Mouse (Mus musculus) testis, postnatal 10 days (tissue): ENCODE data around the gene Opa1.

ENCODE experiments used
- DNase-seq: peaks from one replicate; pipeline ENCODE4 v3.0.0; 2021; ENCODE audit warnings: low spot score

The Opa1 gene

GRCm38 (mm10) chr16:29656187-29656825, 77.2 kb downstream of the Opa1 start:
- no peak for DNase-seq

GRCm38 (mm10) chr16:29656901-29657300, 77.8 kb downstream of the Opa1 start:
- DNase-seq = no peak

- no peak for DNase-seq
Observed at GRCm38 (mm10) chr16:29657650-29658548, 78.8 kb downstream of the Opa1 start.

GRCm38 (mm10) chr16:29659101-29659810, 80.1 kb downstream of the Opa1 start:
- no peak for DNase-seq

GRCm38 (mm10) chr16:29663042-29663758, 84.1 kb downstream of the Opa1 start:
- DNase-seq = no peak

GRCm38 (mm10) chr16:29664392-29664791, 85.3 kb downstream of the Opa1 start:
- no peak for DNase-seq

- DNase-seq = no peak
Observed at GRCm38 (mm10) chr16:29666991-29667701, 88.0 kb downstream of the Opa1 start.

GRCm38 (mm10) chr16:29667702-29668061, 88.5 kb downstream of the Opa1 start:
- no peak for DNase-seq

GRCm38 (mm10) chr16:29668451-29668850, 89.3 kb downstream of the Opa1 start:
- DNase-seq = no peak

GRCm38 (mm10) chr16:29670806-29671205, 91.7 kb downstream of the Opa1 start:
- no peak for DNase-seq

- DNase-seq = no peak
Observed at GRCm38 (mm10) chr16:29673230-29673629, 94.1 kb downstream of the Opa1 start.

- no peak for DNase-seq
Observed at GRCm38 (mm10) chr16:29679607-29680006, 100.5 kb downstream of the Opa1 start.

GRCm38 (mm10) chr16:29680548-29681175, 101.5 kb downstream of the Opa1 start:
- no peak for DNase-seq

- no peak for DNase-seq
Observed at GRCm38 (mm10) chr16:29682555-29683431, 103.7 kb downstream of the Opa1 start.

GRCm38 (mm10) chr16:29683563-29683962, 104.4 kb downstream of the Opa1 start:
- no peak for DNase-seq

GRCm38 (mm10) chr16:29684111-29684510, 105.0 kb downstream of the Opa1 start:
- no peak for DNase-seq

- no peak for DNase-seq
Observed at GRCm38 (mm10) chr16:29684641-29685040, 105.5 kb downstream of the Opa1 start.

- no peak for DNase-seq
Observed at GRCm38 (mm10) chr16:29686141-29686540, 107.0 kb downstream of the Opa1 start.

- no peak for DNase-seq
Observed at GRCm38 (mm10) chr16:29687987-29688885, 109.1 kb downstream of the Opa1 start.
